Mouse (Mus musculus) mesoderm, embryonic 11.5 days (tissue): Measurements from ENCODE around the gene Rfx4.

Experiments
- DNase-seq: peaks from one replicate; pipeline ENCODE4 v3.0.0-alpha.2; 2012; ENCODE audit warnings: low read depth, low spot score

The Rfx4 gene

GRCm38 (mm10) chr10:84910194-84910593 lies 154.3 kb downstream of the Rfx4 start:
- no peak for DNase-seq

DNA sequence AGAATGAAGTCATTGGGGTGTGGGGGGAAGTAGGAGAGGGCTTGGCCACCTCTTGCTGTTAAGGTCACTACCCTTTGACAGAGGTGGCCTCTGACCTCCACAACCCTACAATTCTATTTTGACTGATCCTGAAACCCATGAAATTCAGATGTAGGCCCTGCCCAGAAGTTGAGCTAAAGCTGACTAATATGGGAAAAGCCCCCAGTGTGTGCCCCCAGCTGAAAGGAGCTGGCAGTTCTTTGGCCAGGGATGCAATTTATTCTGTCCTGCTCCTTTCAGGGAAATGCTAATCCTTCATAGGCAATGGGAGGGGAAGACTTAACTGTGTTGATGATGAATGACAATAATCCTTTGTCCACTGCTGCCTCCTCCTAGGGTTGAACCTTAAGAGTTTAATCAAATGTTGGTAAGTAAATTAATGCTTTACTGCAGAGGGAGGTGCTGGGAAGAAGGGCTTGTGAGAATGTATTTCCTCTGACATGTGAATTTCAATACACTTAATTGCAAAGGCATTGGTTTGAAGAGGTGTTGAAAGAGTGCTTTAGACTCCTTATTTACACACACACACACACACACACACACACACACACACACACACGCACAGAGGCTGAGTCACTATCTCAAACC lies 155.0 kb downstream of the Rfx4 start:
- DNase-seq, result peak; percentile 43

GRCm38 (mm10) chr10:84913148-84913547 lies 157.3 kb downstream of the Rfx4 start:
- DNase-seq, result no peak

DNA sequence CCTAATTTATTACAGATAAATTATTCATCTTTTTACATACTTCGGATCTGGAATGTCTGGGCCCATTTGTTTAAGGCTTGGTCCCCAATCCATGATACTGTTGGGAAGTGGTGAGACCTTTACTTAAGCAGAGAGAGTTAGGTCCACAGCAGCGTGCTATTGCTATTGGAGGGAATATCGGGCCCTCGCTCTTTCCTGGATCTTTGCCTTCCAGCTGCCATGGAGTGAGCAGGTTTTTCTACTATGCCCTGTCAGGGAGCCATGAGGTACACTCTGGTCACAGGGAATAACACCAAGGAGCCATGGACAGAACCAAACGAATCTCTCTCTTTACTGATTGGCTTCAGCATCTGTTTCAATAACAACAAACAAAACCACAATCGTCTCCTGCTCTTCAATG lies 159.6 kb downstream of the Rfx4 start:
- no peak for DNase-seq

- DNase-seq, result peak; percentile 98
These were observed 161.2 kb downstream of the Rfx4 start, which contains the start of gene Ric8b for GRCm38 (mm10) chr10:84916810-84917730. Ric8b (plus strand) TSS chr10:84917616.

DNA sequence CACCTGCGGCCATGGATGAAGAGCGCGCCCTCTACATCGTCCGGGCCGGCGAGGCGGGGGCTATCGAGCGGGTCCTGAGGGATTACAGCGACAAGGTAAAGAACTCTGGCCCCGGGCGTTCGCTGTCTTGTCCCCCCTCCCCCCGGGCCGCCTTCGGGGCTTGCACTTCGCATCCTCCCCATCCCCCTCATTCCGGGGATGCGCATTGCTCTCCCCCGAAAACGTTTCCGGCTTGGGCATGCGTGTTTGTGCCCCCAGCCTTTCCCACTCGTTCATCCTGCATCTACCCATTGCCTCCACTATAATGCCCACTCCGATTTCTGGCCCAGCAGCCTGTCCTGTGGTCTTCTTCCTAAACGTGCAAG lies 161.9 kb downstream of the Rfx4 start:
- DNase-seq, result peak; percentile 48

- DNase-seq, result no peak
These were observed 170.5 kb downstream of the Rfx4 start for GRCm38 (mm10) chr10:84926336-84926735.

- DNase-seq, result no peak
These were observed 171.0 kb downstream of the Rfx4 start for GRCm38 (mm10) chr10:84926885-84927284.

GRCm38 (mm10) chr10:84928465-84928864 lies 172.6 kb downstream of the Rfx4 start:
- DNase-seq, result no peak

DNA sequence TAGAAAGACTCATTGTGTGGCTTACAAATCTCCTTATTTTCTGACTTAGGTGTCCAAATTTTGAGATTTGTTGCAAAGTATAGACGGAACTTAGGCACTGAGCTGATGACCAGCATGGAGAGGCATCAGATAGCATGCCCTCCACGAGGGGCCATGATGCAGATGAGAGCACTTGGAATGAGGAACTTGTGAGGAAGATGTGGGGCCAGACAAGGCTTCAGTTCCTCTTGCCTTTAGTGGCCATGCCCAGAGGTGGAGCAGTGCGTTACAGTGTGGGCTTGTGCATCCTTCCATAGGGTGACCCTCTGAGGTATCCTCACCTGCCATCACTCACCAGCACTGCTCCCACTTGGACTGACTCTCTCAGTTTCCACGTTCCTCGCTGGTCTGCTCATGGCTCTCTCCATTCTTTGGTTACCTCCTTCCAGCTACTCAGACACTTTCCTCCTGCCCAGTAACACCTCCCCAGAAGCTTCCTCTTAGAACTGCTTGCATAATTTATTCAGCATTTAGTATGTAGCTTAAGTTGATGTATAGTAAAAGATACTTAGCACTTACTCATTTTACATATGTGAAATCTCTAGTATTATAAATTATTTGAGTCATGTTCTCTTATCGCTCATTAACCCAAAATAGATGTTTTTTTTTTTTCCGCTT lies 179.8 kb downstream of the Rfx4 start:
- no peak for DNase-seq

GRCm38 (mm10) chr10:84936832-84937515 lies 181.1 kb downstream of the Rfx4 start:
- DNase-seq, result no peak

- no peak for DNase-seq
These were observed 182.4 kb downstream of the Rfx4 start for GRCm38 (mm10) chr10:84938094-84938820.

DNA sequence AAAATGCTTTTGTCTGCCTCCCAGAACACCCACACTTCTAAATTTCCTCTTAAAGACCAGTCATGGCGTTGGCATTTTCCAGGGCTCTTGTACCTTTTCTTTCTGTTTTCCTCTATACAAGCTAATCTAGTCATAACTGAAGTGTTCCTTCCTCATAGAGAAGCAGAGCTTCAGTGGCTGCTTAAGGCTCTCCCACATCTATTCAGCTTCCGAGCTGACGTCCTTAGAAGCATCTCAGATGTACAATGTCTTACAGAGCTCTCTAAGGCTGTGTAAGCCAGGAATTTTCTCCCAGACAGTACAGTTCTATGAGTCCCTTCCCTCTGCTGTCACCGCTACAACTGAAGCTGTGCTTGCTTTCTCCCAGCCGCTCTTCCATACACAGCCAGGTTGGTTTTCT lies 183.0 kb downstream of the Rfx4 start:
- DNase-seq, result no peak

- no peak for DNase-seq
These were observed 184.5 kb downstream of the Rfx4 start for GRCm38 (mm10) chr10:84940356-84940755.

- DNase-seq, result no peak
These were observed 189.8 kb downstream of the Rfx4 start for GRCm38 (mm10) chr10:84945692-84946091.

DNA sequence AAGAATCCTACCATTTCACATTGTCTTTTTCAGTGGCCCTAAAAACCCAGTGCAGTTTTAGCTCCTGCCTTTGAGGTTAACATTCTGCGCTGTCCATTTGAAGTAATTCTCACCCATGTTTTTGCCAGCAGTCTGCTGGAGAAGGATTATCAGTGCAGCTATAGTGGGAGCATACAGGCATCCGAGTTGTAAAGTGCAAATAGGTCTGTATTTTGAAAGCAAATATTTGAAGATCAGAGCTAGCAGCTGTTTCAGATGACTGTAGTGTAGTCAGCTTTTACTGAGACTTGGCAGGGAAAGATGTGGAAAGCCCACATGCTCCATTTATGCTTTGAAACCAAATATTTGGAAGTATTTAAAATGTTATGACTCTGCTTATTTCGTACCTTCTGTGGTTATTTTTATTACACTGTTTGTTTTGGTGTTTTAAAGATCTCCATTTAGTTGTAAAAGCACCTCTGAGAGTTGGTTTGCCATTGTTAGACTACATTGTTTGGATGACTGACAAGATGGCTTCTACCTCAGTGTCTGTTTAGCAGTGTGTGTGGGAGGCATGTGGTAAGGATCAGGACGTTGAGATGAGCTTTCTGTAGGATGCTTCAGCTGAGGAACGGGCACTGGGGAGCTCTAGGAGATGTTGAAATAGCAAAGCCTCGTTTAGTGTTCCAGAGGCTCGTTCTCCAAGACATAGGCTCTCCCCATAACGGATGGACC lies 193.3 kb downstream of the Rfx4 start:
- DNase-seq, result no peak

DNA sequence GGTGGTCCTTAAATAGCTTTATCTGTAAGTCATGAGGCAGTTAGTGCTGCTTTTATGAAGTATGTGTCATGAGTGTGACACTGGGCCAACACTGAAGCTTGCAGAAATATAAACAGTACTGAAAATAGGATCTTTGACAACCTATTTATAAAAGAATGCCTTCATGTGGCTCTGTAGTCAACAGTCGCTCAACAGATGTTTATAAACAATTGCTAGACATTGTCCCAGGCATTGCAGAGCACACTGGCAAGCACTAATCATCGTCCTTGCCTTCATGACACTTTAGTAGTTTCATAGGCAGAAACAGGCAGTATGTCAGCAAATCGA lies 193.8 kb downstream of the Rfx4 start:
- DNase-seq, result no peak

DNA sequence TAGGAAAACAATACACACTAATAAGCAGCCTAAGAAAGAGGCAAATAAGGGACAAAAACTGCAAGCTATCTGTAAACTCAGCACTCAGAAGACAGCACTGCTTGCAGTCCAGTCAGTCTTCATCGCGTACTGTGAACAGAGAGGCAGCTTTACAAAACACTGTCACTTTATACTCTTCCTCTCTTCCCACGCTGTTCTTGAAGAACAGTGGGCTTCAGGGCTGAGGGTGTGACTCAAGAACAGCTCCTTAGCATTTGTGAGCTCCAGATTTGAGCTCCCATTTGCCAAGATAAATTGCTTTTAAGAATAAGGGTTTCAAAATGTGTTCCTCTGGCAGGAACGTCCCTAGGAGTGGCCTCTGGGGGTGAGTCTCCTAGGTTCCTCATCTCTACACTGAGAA lies 194.5 kb downstream of the Rfx4 start:
- DNase-seq, result no peak

DNA sequence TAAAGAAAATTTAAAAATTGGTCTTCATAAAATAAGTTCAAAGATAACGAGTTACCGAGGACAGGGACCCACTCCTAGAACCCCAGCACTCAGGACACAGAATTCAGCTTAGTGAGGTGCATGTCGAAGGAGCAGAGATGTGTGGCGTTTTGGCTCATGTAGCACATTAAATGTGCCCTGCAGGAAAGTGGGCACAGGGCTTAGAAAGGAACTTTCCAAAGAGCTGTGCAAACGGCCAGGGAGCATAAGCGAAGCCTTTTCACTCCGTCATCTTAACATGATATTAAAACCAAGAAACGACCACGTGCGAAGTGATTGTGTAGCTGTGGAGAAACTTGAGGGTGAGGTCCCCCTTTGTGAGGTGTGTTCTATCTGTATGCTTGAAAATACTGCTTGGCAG lies 198.4 kb downstream of the Rfx4 start:
- no peak for DNase-seq
